Mouse (Mus musculus) heart, embryonic 10.5 days (tissue): ENCODE data around the gene Add3. TPM values are rescaled to one million over a fixed set of nuclear protein-coding genes. Genes with fewer than 3 reads are reported as not detected.

Experiments
- DNase-seq: peaks from one replicate; pipeline ENCODE4 v3.0.0-alpha.2; 2017; ENCODE audit warnings: low spot score
- H3K27ac ChIP-seq: fragments of 300-500 bp; sonication (generic); 2 replicates; pipeline ENCODE4 v1.5.1; 2016; ENCODE audit warnings: mild to moderate bottlenecking
- H3K27me3 ChIP-seq: fragments of 300-500 bp; sonication (generic); 2 replicates; pipeline ENCODE4 v1.6.1; 2016; ENCODE audit warnings: mild to moderate bottlenecking; ENCODE audit not compliant: poor library complexity, insufficient read depth, severe bottlenecking
- H3K36me3 ChIP-seq: fragments of 300-500 bp; sonication (generic); 2 replicates; pipeline ENCODE4 v1.6.1; 2016; ENCODE audit warnings: mild to moderate bottlenecking, moderate library complexity
- H3K4me1 ChIP-seq: fragments of 300-500 bp; sonication (generic); 2 replicates; pipeline ENCODE4 v1.6.1; 2016; ENCODE audit warnings: mild to moderate bottlenecking
- H3K4me3 ChIP-seq: fragments of 300-500 bp; sonication (generic); 2 replicates; pipeline ENCODE4 v1.5.1; 2016; ENCODE audit warnings: mild to moderate bottlenecking, moderate library complexity
- H3K9me3 ChIP-seq: fragments of 300-500 bp; sonication (generic); 2 replicates; pipeline ENCODE4 v1.6.1; 2016; ENCODE audit warnings: mild to moderate bottlenecking, moderate library complexity
- WGBS: fragments of 180-500 bp; shearing (Covaris S2); methylation state at CpG from one replicate; pipeline ENCODE4 v1.1.7; 2016; 5-methylcytosine and 5-hydroxymethylcytosine counted together
- polyA plus RNA-seq: library from polyadenylated mRNA; unstranded; fragments of >200 nt; fragmentation: Nextera tagmentation; extraction: Ambion mirVana; gene quantifications from 2 replicates; pipeline ENCODE4 v1.2.1, GENCODE M21; 2016

Add3 gene
- polyA plus RNA-seq, 1 experiment from 2014 or later = 128 TPM

DNA sequence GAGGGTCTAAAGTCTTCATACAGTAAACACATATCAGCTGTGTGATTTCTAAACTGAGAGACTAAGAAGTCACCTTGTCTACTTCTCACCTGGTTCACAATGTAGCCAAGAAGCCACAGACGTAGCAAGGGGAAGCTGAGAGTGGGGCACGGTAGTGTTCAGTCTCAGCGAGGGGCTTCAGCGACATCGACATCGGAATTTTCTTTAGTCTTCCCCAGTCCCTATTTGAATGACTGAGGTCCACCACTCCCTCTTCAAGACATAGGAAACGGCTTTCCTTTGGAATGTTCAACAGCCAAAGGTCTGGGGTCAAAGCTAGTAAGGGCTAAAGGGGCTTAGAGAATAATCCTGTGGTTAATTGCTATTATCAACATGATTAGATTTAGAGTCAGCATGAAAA is 121.8 kb downstream of the Add3 start:
- DNase-seq = no peak

DNA sequence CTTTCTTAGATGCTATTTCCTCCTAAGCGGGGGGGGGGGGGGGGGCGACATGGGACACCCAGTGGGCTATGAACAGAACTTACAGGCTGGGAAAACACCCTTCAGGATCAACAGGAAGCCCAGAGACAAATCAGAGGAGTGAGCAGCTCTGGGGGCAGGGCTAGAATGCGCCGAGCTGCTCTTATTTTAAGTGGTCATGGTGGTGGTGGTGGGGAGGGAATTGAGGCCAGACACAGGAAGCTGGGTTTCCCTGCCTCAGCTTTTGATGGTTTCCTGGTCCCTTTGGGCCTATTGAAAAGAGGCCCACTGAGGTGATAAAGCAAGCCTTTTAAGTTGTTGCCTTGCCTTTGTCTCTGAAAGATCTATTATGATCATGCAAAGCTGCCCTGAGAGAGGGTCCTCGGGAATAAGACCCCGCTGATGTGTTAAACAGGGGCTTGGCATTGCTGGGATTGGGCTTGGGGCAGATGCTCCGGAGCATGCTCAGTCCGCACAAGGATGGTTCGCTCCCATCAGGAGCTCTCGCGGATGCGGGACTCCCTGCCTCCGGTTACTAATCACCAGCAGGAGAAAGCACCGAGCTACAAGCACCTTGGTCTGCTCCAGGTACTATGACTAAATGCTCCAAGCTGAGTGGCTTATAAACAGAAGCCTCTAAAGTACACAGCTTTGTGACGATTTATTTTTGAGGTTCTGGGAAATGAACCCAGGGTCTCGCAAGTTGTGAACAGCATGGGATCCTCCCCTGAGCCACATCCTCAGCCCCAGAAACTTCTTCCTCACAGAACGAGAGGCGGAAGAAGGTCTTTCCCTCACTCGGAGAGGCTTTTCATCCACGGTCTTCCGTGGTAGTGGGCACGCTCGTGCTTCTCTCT is 123.9 kb downstream of the Add3 start:
- H3K27ac ChIP-seq = peak overlapping the region; percentile 42; the same call in 1 of the 2 replicates
- no peaks in the 10 kb centered on the region for H3K9me3 ChIP-seq
- H3K4me1 ChIP-seq = peaks cover 27% of the 10 kb centered on the region
- 0 out of 2 replicates have a peak, but pooled peaks cover 5% of the 10 kb centered on the region for H3K27me3 ChIP-seq
- DNase-seq = no peak
- H3K4me3 ChIP-seq = peak overlapping the region; percentile 27
- 26% methylated on average over 22 of the region's 23 CpGs for WGBS
- no peaks in the 10 kb centered on the region for H3K36me3 ChIP-seq

More for the DNA sequence above, 121.8 kb downstream of the Add3 start:
- Histone ChIP-seq H3K9me3 (no peaks in the 10 kb centered on the region), H3K27me3 (0 out of 2 replicates have a peak, but pooled peaks cover 5% of the 10 kb centered on the region), H3K4me1 (peaks cover 45% of the 10 kb centered on the region), H3K4me3 (no peak overlapping the region), H3K36me3 (no peaks in the 10 kb centered on the region), H3K27ac (no peak overlapping the region)
- 78% methylated on average over 7 of the region's 7 CpGs for WGBS

DNA sequence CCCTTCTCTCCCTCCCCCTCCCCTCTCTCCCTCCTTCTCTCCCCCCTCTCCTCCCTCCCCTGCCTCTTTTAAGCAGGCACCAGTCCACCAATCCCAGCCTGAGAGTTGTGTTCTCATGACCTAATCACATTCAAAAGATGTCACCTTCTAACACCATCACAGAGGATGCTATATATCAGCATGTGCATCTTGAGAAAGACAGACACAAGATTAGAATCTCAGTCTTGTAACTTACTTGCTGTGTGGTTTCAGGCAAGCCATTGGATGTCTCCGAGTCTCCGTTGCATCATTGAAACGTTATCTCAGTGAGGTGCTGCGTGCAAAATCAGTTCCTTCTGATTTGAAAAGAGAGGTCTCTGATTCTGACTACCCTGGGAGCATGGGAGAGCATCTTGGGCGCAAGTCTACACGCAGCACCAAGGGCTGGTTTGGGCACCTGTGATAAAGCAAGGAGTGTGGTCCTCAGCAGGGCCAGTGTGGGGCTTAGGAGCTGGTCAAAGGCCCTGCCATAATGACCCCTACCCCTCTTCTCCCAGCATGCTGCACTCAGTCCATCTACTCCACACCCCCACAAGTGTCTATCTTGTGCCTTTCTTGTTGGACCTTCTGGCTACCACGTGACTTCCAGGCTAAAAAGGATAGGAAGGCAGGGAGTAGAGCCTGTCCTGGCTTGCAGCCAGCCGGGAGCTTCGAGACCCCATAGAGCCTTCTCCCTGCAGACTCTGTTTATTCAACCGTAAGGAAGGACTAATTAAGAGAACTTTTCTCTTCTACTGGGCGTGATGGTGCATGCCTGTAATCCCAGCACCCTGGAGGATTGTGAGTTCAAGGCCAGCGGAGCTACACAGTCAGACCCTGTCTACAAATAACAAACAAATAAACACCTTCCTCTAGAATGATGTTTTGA is 124.8 kb downstream of the Add3 start:
- 58% methylated on average over 12 of the region's 12 CpGs for WGBS
- peak overlapping the region; percentile 27; the same call in 1 of the 2 replicates for H3K4me3 ChIP-seq
- H3K9me3 ChIP-seq = no peaks in the 10 kb centered on the region
- H3K4me1 ChIP-seq = peaks cover 20% of the 10 kb centered on the region
- DNase-seq = no peak
- 0 out of 2 replicates have a peak, but pooled peaks cover 5% of the 10 kb centered on the region for H3K27me3 ChIP-seq
- H3K36me3 ChIP-seq = no peaks in the 10 kb centered on the region
- H3K27ac ChIP-seq = no peak overlapping the region

DNA sequence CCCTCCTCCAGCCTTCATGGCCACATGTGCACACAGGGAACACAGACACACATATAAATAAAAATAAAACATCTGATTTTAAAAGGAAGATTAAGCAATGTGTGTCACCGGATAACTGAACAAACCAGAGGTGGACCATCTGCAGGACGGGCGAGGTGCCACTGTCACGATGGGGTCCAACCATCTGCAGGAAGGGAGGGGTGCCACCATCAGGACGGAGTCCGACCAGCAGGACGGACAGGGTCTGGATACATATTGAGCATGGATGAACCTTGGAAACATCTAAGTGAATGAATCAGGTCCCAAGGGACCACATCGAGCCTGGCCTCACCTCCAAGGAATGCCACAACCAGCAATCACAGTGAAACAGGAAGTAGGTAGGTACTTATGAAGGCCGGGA is 127.1 kb downstream of the Add3 start:
- H3K4me1 ChIP-seq = peaks cover 20% of the 10 kb centered on the region
- H3K27me3 ChIP-seq = 0 out of 2 replicates have a peak, but pooled peaks cover 5% of the 10 kb centered on the region
- DNase-seq = no peak
- WGBS = 87% methylated on average over 9 of the region's 9 CpGs
- H3K36me3 ChIP-seq = no peaks in the 10 kb centered on the region
- no peaks in the 10 kb centered on the region for H3K9me3 ChIP-seq
- no peak overlapping the region for H3K4me3 ChIP-seq
- H3K27ac ChIP-seq = no peak overlapping the region

DNA sequence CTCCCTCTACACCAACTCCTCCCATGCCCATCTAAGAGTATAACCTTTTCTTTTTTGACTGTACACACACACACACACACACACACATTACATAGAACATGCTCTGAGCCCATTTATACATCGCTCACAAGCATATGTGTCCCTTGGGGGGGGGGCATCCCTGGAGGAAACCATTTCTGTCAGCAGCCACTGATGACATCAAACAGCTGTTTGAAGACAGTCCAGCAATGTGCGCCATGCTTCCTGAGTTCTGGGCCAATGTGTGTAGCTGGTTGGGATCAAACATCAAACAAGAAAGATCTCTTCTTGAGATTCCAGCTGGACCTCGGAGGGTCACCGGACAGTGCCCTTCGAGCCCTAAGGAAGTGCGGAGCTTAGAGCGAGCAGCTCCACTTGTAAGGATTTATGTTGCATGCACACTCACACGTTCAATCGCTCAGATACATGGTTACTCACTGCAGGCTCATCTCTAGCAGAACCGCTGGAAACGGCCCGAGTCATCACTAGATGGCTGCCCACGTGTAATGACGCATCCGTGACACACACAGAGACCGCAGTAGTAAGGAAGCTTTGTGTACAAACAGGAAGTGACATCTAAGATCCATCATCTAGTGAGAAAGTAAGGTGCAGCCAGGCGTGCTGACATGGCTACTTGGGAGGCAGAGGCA is 132.9 kb downstream of the Add3 start:
- WGBS = 84% methylated on average over 17 of the region's 17 CpGs
- Histone ChIP-seq H3K36me3 (no peaks in the 10 kb centered on the region), H3K27me3 (no peaks in the 10 kb centered on the region), H3K4me1 (peaks cover 29% of the 10 kb centered on the region), H3K4me3 (no peak overlapping the region), H3K9me3 (no peaks in the 10 kb centered on the region), H3K27ac (no peak overlapping the region)
- no peak for DNase-seq

DNA sequence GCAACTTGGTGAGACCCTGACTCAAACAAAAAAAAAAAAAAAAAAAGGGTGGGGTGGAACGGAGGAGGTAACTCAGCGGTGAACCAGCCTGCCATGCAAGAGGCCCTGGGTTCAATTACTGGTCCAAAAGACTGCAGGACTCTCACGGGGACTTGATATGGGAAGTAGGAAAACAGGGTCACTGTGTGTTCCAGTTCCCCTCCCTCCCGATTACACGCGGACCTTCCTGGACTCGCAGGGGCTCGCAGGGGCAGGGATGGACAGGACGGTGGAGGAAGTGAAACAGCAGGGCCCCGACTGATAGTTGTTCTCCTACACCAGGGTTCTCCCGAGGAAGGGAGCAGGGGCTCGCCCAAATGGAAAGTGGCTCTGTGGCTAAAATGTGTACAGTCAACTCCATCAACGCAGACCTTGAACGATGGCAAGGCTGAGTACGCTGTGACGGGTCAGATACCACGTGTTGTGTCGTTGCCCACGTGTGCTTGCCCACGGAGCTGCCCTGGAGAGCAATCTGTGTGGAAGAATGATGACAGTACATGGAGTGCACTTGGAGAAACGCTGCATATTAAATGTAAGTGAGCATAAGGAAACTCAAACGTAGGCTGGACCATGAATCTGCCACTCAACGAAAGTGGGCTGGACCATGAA is 133.7 kb downstream of the Add3 start:
- H3K4me3 ChIP-seq = no peak overlapping the region
- WGBS = 83% methylated on average over 23 of the region's 23 CpGs
- H3K36me3 ChIP-seq = no peaks in the 10 kb centered on the region
- no peaks in the 10 kb centered on the region for H3K9me3 ChIP-seq
- DNase-seq = no peak
- no peaks in the 10 kb centered on the region for H3K27me3 ChIP-seq
- peaks cover 36% of the 10 kb centered on the region for H3K4me1 ChIP-seq
- H3K27ac ChIP-seq = no peak overlapping the region

DNA sequence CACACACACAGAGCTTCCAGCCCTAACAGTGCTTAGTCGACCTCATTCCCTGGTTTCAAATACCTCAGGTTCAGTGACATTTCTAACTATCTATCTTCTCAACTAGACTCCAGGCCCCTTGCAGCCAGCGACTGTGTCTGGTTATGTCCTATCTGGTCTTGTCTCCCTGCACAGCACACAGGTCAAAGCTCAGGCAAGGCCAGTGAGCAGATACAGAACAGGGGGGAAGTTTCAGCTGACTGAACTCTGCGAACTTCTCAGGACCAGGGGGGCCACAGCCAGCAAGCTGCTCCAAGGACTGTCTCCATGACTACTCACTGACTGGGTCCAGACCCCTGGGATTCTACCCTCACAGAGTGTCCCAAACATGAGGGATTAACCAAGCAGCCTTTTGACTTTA is 135.0 kb downstream of the Add3 start:
- Histone ChIP-seq H3K4me1 (peaks cover 49% of the 10 kb centered on the region), H3K27me3 (no peaks in the 10 kb centered on the region), H3K27ac (peak overlapping the region; percentile 72), H3K36me3 (no peaks in the 10 kb centered on the region), H3K9me3 (no peaks in the 10 kb centered on the region), H3K4me3 (no peak overlapping the region)
- WGBS = 16% methylated on average over 3 of the region's 3 CpGs
- DNase-seq = no peak

DNA sequence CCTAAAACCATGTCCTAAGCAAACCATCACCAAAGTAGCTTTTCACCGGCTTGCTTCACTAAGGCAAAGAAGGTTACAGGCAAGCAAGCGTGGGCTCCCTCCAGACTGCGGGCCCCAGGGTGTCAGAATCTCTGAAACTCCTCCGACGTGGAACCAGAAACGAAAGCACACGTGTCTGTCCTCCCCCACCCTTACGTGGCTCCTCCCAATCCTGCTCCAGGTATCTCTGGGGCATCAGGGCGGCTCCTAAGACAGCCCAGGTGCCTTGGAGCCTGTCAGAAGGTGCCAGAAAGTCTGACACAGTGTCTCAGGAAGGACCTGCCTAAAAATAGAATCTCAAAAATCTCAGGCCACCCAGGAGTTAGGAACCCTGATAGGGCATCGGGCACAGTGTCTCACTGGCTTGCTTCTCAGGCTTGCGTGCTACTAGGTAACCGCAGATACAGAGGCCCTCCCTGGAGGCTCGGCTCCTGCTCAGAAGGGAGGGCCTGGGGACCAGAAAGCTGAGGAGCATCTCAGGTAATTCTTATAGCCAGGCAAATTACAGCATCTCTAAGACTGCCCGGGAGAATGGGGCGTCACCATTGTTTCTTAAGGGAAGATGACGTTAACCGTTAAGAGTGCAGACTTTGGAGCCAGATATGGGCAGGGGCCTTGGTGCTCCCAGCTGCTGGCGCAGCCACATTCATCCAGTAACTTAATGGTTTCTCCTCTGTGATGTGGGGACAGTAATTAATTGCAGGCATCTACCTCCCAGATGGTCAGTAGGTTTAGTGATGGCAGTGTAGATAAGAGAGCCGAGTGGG is 136.9 kb downstream of the Add3 start:
- no peaks in the 10 kb centered on the region for H3K9me3 ChIP-seq
- H3K27me3 ChIP-seq = no peaks in the 10 kb centered on the region
- DNase-seq = peak; percentile 76
- H3K36me3 ChIP-seq = no peaks in the 10 kb centered on the region
- H3K27ac ChIP-seq = peak overlapping the region; percentile 11
- H3K4me1 ChIP-seq = peaks cover 52% of the 10 kb centered on the region
- 37% methylated on average over 19 of the region's 19 CpGs for WGBS
- peak overlapping the region; percentile 33; the same call in 1 of the 2 replicates for H3K4me3 ChIP-seq

DNA sequence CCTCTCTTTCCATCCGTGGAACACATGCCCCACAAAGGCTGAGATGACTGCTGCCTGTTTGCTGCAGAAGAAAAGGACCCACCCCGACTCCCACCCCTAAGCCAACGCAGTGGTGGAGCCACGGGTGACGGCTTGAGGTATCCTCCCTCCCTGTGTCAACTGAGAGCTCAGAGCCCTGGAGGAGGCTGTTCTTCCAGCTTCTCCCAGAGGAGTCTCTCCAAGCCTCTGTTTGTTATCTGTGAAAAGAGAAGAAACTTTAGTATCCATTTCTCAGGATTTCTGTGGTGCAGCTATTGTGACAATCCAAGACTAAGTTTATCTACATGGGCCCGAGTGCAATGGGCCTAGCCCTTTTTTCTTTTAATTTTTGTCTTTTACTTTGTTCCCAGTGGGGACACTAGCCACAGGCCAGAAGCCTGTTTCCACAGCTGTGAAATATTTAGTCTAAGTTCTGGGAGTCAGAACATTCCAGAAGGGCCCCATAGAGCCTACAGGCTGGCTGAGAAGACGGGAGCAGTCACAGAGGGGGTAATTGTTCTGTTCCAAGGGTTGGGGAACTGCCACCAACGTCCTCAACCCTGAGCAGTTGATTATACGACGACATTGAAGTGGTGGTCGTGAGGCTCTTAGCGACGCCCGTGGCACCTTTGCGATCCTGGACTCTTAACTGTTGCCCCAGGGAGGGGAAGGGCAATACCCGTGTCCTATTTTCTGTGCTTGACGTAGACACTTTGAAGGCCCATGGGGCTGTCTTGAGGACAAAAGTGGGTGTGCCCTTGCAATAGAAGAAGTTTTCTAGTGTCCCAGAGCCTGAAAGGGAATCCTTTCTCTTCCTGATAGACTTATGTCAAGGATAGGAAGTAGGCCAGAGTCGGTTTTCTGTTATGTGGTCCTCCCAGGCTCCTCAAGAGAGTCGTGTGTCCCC is 138.5 kb downstream of the Add3 start:
- DNase-seq = no peak
- 73% methylated on average over 19 of the region's 19 CpGs for WGBS
- Histone ChIP-seq H3K4me1 (peaks cover 52% of the 10 kb centered on the region), H3K9me3 (no peaks in the 10 kb centered on the region), H3K27ac (peak overlapping the region; percentile 33; the same call in 1 of the 2 replicates), H3K36me3 (no peaks in the 10 kb centered on the region), H3K27me3 (no peaks in the 10 kb centered on the region), H3K4me3 (no peak overlapping the region)

DNA sequence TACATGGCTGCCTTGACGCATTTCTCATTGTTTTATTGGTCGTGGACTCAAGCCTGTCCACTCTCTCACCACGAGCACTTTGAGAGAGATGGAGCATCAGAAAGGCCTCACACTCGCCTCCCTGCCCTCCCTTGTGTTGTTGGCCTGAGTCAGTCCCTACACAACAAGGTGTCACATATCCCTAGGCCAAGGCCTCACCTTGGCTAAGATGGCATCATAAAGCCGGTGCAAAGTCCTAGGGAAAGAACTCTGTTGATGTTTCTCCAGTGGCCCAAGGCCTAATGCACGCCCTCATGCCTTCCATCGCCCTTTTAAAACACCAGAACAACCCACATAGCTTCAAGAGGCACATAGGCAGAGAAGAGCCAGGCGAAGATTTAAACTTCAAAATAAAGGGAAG is 140.0 kb downstream of the Add3 start:
- Histone ChIP-seq H3K4me1 (peaks cover 60% of the 10 kb centered on the region), H3K27me3 (no peaks in the 10 kb centered on the region), H3K36me3 (no peaks in the 10 kb centered on the region), H3K4me3 (no peak overlapping the region), H3K9me3 (no peaks in the 10 kb centered on the region), H3K27ac (no peak overlapping the region)
- WGBS = 82% methylated on average over 8 of the region's 8 CpGs
- no peak for DNase-seq

DNA sequence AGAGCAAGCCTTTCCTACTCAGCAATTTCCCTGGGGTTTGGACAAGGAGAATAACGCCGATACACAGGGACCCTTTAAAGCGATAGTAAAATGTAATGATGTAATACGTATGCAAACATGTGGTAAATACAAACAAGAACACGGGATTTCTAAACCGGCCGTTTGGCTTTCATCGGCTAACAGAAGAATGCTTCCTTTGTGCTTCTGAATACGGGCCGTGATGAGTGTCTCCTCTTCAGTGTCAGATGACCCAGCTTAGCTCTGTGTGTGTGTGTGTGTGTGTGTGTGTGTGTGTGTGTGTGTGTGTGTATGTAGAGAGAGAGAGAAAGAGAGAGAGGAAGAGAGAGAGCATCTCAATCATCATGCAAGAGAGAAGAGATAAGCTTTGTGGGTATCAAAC is 142.3 kb downstream of the Add3 start:
- H3K27me3 ChIP-seq = no peaks in the 10 kb centered on the region
- H3K4me1 ChIP-seq = peaks cover 38% of the 10 kb centered on the region
- no peaks in the 10 kb centered on the region for H3K9me3 ChIP-seq
- no peak for DNase-seq
- no peaks in the 10 kb centered on the region for H3K36me3 ChIP-seq
- no peak overlapping the region for H3K27ac ChIP-seq
- H3K4me3 ChIP-seq = no peak overlapping the region
- WGBS = 84% methylated on average over 10 of the region's 10 CpGs
